Mouse (Mus musculus): Measurements from ENCODE around the gene Rgl1. TPM values are rescaled to one million over a fixed set of nuclear protein-coding genes. Genes with fewer than 3 reads are reported as not detected.
A peak's percentile ranks its signal among the peaks of the same experiment; 100 is the strongest.
"Not testable (repeated sequence)": the region's sequence is repeated elsewhere in the genome, so short reads cannot be mapped to it uniquely, and the experiment has no call there.

Rgl1 gene
- total RNA-seq, 1 experiment from 2014 or later: 12.6 TPM

GRCm38 (mm10) chr1:152681676-152682367 is 84.3 kb downstream of the Rgl1 start:
- no peak for ATAC-seq (ENCODE audit: extremely low read depth, insufficient number of reproducible peaks, low FRiP score, poor library complexity, severe bottlenecking)

GRCm38 (mm10) chr1:152681116-152681515 is 85.0 kb downstream of the Rgl1 start:
- ATAC-seq (ENCODE audit: extremely low read depth, insufficient number of reproducible peaks, low FRiP score, poor library complexity, severe bottlenecking): no peak

GRCm38 (mm10) chr1:152678451-152678850 is 87.7 kb downstream of the Rgl1 start:
- ATAC-seq (ENCODE audit: extremely low read depth, insufficient number of reproducible peaks, low FRiP score, poor library complexity, severe bottlenecking): no peak

- ATAC-seq (ENCODE audit: extremely low read depth, insufficient number of reproducible peaks, low FRiP score, poor library complexity, severe bottlenecking): no peak
Measured at GRCm38 (mm10) chr1:152677482-152678211, 88.5 kb downstream of the Rgl1 start.

- no peak for ATAC-seq (ENCODE audit: extremely low read depth, insufficient number of reproducible peaks, low FRiP score, poor library complexity, severe bottlenecking)
Measured at GRCm38 (mm10) chr1:152669446-152670180, 96.5 kb downstream of the Rgl1 start.

- ATAC-seq (ENCODE audit: extremely low read depth, insufficient number of reproducible peaks, low FRiP score, poor library complexity, severe bottlenecking): no peak
Measured at GRCm38 (mm10) chr1:152660436-152660835, 105.7 kb downstream of the Rgl1 start.

- no peak for ATAC-seq (ENCODE audit: extremely low read depth, insufficient number of reproducible peaks, low FRiP score, poor library complexity, severe bottlenecking)
Measured at GRCm38 (mm10) chr1:152659961-152660360, 106.2 kb downstream of the Rgl1 start.

GRCm38 (mm10) chr1:152656601-152657000 is 109.5 kb downstream of the Rgl1 start:
- no peak for ATAC-seq (ENCODE audit: extremely low read depth, insufficient number of reproducible peaks, low FRiP score, poor library complexity, severe bottlenecking)

GRCm38 (mm10) chr1:152654851-152655250 is 111.3 kb downstream of the Rgl1 start:
- no peak for ATAC-seq (ENCODE audit: extremely low read depth, insufficient number of reproducible peaks, low FRiP score, poor library complexity, severe bottlenecking)

GRCm38 (mm10) chr1:152651495-152651874 is 114.7 kb downstream of the Rgl1 start:
- ATAC-seq (ENCODE audit: extremely low read depth, insufficient number of reproducible peaks, low FRiP score, poor library complexity, severe bottlenecking): 0 out of 2 replicates have a peak, but pooled peaks have one; percentile 22

- no peak for ATAC-seq (ENCODE audit: extremely low read depth, insufficient number of reproducible peaks, low FRiP score, poor library complexity, severe bottlenecking)
Measured at GRCm38 (mm10) chr1:152650856-152651494, 115.2 kb downstream of the Rgl1 start.

- ATAC-seq (ENCODE audit: extremely low read depth, insufficient number of reproducible peaks, low FRiP score, poor library complexity, severe bottlenecking): no peak
Measured at GRCm38 (mm10) chr1:152648052-152648451, 118.1 kb downstream of the Rgl1 start.

GRCm38 (mm10) chr1:152642207-152642606 is 123.9 kb downstream of the Rgl1 start:
- not testable (repeated sequence) for ATAC-seq (ENCODE audit: extremely low read depth, insufficient number of reproducible peaks, low FRiP score, poor library complexity, severe bottlenecking)

- ATAC-seq (ENCODE audit: extremely low read depth, insufficient number of reproducible peaks, low FRiP score, poor library complexity, severe bottlenecking): no peak
Measured at GRCm38 (mm10) chr1:152640195-152640981, 125.8 kb downstream of the Rgl1 start.

GRCm38 (mm10) chr1:152639344-152639743 is 126.8 kb downstream of the Rgl1 start:
- ATAC-seq (ENCODE audit: extremely low read depth, insufficient number of reproducible peaks, low FRiP score, poor library complexity, severe bottlenecking): no peak

GRCm38 (mm10) chr1:152634638-152635037 is 131.5 kb downstream of the Rgl1 start:
- no peak for ATAC-seq (ENCODE audit: extremely low read depth, insufficient number of reproducible peaks, low FRiP score, poor library complexity, severe bottlenecking)

GRCm38 (mm10) chr1:152629780-152630179 is 136.4 kb downstream of the Rgl1 start:
- no peak for ATAC-seq (ENCODE audit: extremely low read depth, insufficient number of reproducible peaks, low FRiP score, poor library complexity, severe bottlenecking)

- no peak for ATAC-seq (ENCODE audit: extremely low read depth, insufficient number of reproducible peaks, low FRiP score, poor library complexity, severe bottlenecking)
Measured at GRCm38 (mm10) chr1:152625651-152626050, 140.5 kb downstream of the Rgl1 start.

All from neutrophil, adult 5-6 weeks (primary cell).